ENCODE assay signal across 19 mouse cellular contexts in genomic region chr6:144311754-144312153, GRCm38 (mm10).
DNase-seq lines count a peak whose midpoint lies in the region; ATAC-seq and TF ChIP-seq lines count a peak whose summit lies in the region.
"Had no signal": no experiment of that assay in that cellular context is flagged by ENCODE, and none has a peak within 500 bp of the region (broad histone marks: within the 10 kb centered on the region; RNA-seq: fewer than 3 reads in every experiment).

No protein-coding gene starts in this region.

- no peaks in the 10 kb centered on the region for H3K27me3 ChIP-seq in kidney, adult 2 months (replicated peaks; ENCODE audit: control insufficient read depth, insufficient read depth, low read length)
- H3K27me3 ChIP-seq in forebrain, embryonic 15.5 days, result no peaks in the 10 kb centered on the region
- peaks cover 3% of the 10 kb centered on the region; the same call in 1 of the 2 replicates for H3K27me3 ChIP-seq in limb, embryonic 12.5 days
- H3K27me3 ChIP-seq in liver, postnatal 0 days (ENCODE audit: insufficient read depth, low read length), result no peaks in the 10 kb centered on the region

- no peak overlapping the region for H3K4me2 ChIP-seq in forebrain, embryonic 15.5 days (replicated peaks)
- H3K4me2 ChIP-seq in limb, embryonic 12.5 days, result no peak overlapping the region
- 0 out of 2 replicates have a peak overlapping the region, but pooled peaks have one; percentile 4 for H3K4me2 ChIP-seq in liver, postnatal 0 days (ENCODE audit: low read depth, low read length)

- 48% methylated on average over 4 of the region's 4 CpGs for WGBS in kidney, adult 2 months
- 44% methylated on average over 4 of the region's 4 CpGs for WGBS in forebrain, embryonic 15.5 days
- WGBS in limb, embryonic 12.5 days, result 34% methylated on average over 4 of the region's 4 CpGs
- WGBS in liver, postnatal 0 days (ENCODE audit: insufficient replicate concordance), result 55% methylated on average over 4 of the region's 4 CpGs

- TF ChIP-seq POLR2A in kidney, adult 2 months (IDR thresholded peaks at IDR 0.05; ENCODE audit: low read depth, low read length), result no peak

- H3K9ac ChIP-seq in forebrain, embryonic 15.5 days (replicated peaks), result no peak overlapping the region
- no peak overlapping the region for H3K9ac ChIP-seq in limb, embryonic 12.5 days (replicated peaks)
- no peak overlapping the region for H3K9ac ChIP-seq in liver, postnatal 0 days (replicated peaks)
- H3K9ac ChIP-seq: limb, embryonic 13.5 days had no signal

- no peak for TF ChIP-seq CTCF in kidney, adult 2 months (conservative IDR thresholded peaks at IDR 0.05; ENCODE audit: insufficient read depth, insufficient read length, low read depth, low read length)
- no peak for TF ChIP-seq CTCF in liver, postnatal 0 days (IDR thresholded peaks at IDR 0.05; ENCODE audit: low read depth)

- DNase-seq in kidney, adult 2 months, result peak; percentile 20
- no peak for DNase-seq in kidney, postnatal 25 days
- DNase-seq in liver, postnatal 0 days, result no peak
- no peak for DNase-seq in adrenal gland, postnatal 36 days
- no peak for DNase-seq in frontal cortex, postnatal 14 days (ENCODE audit: low spot score in 2 of 2)
- DNase-seq in heart, postnatal 10 days, result no peak
- DNase-seq: B cell, adult 2 months; cerebellum, adult 18-20 months; cerebellum, postnatal 36 days; gastrocnemius, postnatal 14 days; heart, adult 18-20 months; right cerebral cortex, postnatal 4 days had no signal

- no peaks in the 10 kb centered on the region for H3K36me3 ChIP-seq in kidney, adult 2 months (ENCODE audit: control insufficient read depth, insufficient read depth, low read length)
- no peaks in the 10 kb centered on the region for H3K36me3 ChIP-seq in forebrain, embryonic 15.5 days
- H3K36me3 ChIP-seq in limb, embryonic 12.5 days, result no peaks in the 10 kb centered on the region
- no peaks in the 10 kb centered on the region for H3K36me3 ChIP-seq in liver, postnatal 0 days (replicated peaks; ENCODE audit: insufficient read depth, low read length)
- H3K36me3 ChIP-seq: embryonic facial prominence, embryonic 10.5 days; limb, embryonic 13.5 days; midbrain, embryonic 10.5 days had no signal

- no peaks in the 10 kb centered on the region for H3K9me3 ChIP-seq in forebrain, embryonic 15.5 days
- no peaks in the 10 kb centered on the region for H3K9me3 ChIP-seq in limb, embryonic 12.5 days
- H3K9me3 ChIP-seq in liver, postnatal 0 days (ENCODE audit: low read length), result no peaks in the 10 kb centered on the region
- H3K9me3 ChIP-seq: embryonic facial prominence, embryonic 10.5 days; limb, embryonic 13.5 days; midbrain, embryonic 10.5 days had no signal

- ATAC-seq in forebrain, embryonic 15.5 days (replicated peaks), result no peak
- ATAC-seq in limb, embryonic 12.5 days (ENCODE audit: insufficient number of reproducible peaks, insufficient read depth, low FRiP score, low TSS enrichment, low read depth), result no peak
- ATAC-seq in liver, postnatal 0 days, result peak; percentile 98
- ATAC-seq: inflammation-experienced regulatory T-cells, adult 6 months had no signal

- no peak overlapping the region for H3K27ac ChIP-seq in kidney, adult 2 months (ENCODE audit: insufficient read depth, low read depth, low read length)
- H3K27ac ChIP-seq in forebrain, embryonic 15.5 days (replicated peaks), result peak overlapping the region; percentile 70
- H3K27ac ChIP-seq in limb, embryonic 12.5 days, result peak overlapping the region; percentile 66
- H3K27ac ChIP-seq in liver, postnatal 0 days (ENCODE audit: low read depth), result peak overlapping the region; percentile 88
- H3K27ac ChIP-seq: embryonic facial prominence, embryonic 10.5 days; macrophage; midbrain, embryonic 10.5 days had no signal

- peak; percentile 79 for TF ChIP-seq EP300 in liver, postnatal 0 days (IDR thresholded peaks at IDR 0.05; ENCODE audit: low read depth)

- no peak overlapping the region for H3K4me3 ChIP-seq in kidney, adult 2 months (ENCODE audit: insufficient read depth, low read depth, low read length)
- H3K4me3 ChIP-seq in forebrain, embryonic 15.5 days, result no peak overlapping the region
- H3K4me3 ChIP-seq in limb, embryonic 12.5 days (replicated peaks), result no peak overlapping the region
- no peak overlapping the region for H3K4me3 ChIP-seq in liver, postnatal 0 days (ENCODE audit: low read depth, low read length)
- H3K4me3 ChIP-seq: embryonic facial prominence, embryonic 10.5 days; limb, embryonic 13.5 days; midbrain, embryonic 10.5 days had no signal

- no peaks in the 10 kb centered on the region for H3K4me1 ChIP-seq in kidney, adult 2 months (ENCODE audit: control insufficient read depth, insufficient read depth, low read length)
- H3K4me1 ChIP-seq in forebrain, embryonic 15.5 days, result peaks cover 23% of the 10 kb centered on the region
- H3K4me1 ChIP-seq in limb, embryonic 12.5 days (replicated peaks), result peaks cover 15% of the 10 kb centered on the region
- peaks cover 4% of the 10 kb centered on the region for H3K4me1 ChIP-seq in liver, postnatal 0 days (ENCODE audit: insufficient read depth)

- intact Hi-C loops in heart, postnatal 10 days (cut with DNase I), result no loop called here
